Mouse (Mus musculus) bone marrow, adult 2 months (tissue): ENCODE measurements around the gene Crct1.

Experiments used
- CTCF ChIP-seq: fragments of 200-500 bp; IDR thresholded peaks from 2 replicates; pipeline ENCODE4 v1.5.1; 2011; ENCODE audit warnings: low read length, control low read depth; ENCODE audit not compliant: control insufficient read depth, insufficient read depth
- POLR2A ChIP-seq: fragments of 200-500 bp; IDR thresholded peaks from 2 replicates; pipeline ENCODE4 v1.6.1; 2011; ENCODE audit warnings: low read depth, mild to moderate bottlenecking, control low read depth, low read length, borderline replicate concordance; ENCODE audit not compliant: control insufficient read depth

DNA sequence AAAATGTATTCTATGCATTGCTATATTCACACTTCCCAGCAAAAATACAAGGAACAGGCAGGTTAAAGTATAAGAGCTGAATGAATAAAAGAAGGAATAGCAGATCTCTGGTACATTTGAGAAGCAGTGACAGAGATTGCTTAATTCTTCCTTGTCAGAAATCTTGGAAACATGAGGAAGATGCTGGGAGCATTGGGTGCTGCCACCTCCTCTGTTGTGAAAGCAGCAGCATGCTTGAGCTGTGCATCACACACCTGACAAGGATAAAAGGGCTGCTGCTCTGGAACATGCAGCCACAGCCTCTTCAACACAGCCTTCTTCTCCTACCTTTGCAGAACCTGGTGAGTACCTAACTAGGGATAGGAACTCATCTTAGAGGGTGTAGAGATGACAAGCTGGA, 23.6 kb downstream of the Crct1 start, which contains the start of gene Lce3f:
- TF ChIP-seq POLR2A (no peak), CTCF (no peak)
